Mouse (Mus musculus) hindbrain, embryonic 16.5 days (tissue): ENCODE measurements around the gene Fip1l1. TPM values are rescaled to one million over a fixed set of nuclear protein-coding genes. Genes with fewer than 3 reads are reported as not detected.

Experiments
- ATAC-seq: fragments of 200-750 bp; cut with Nextera tagmentation; 2 replicates; pipeline ENCODE4 v1.8.0; 2017; ENCODE audit warnings: moderate TSS enrichment, moderate library complexity
- H3K27ac ChIP-seq: fragments of 300-500 bp; sonication (generic); 2 replicates; pipeline ENCODE4 v1.5.1; 2014; ENCODE audit warnings: low read depth, mild to moderate bottlenecking, control low read depth, low read length, moderate library complexity
- H3K27me3 ChIP-seq: fragments of 300-500 bp; sonication (generic); replicated peaks from 2 replicates; pipeline ENCODE4 v1.6.1; 2014; ENCODE audit warnings: low read length; ENCODE audit not compliant: control insufficient read depth, insufficient read depth
- H3K36me3 ChIP-seq: fragments of 300-500 bp; sonication (generic); 2 replicates; pipeline ENCODE4 v1.6.1; 2014; ENCODE audit warnings: mild to moderate bottlenecking, low read length, moderate library complexity, mixed read lengths; ENCODE audit not compliant: control insufficient read depth, insufficient read depth
- H3K4me1 ChIP-seq: fragments of 300-500 bp; sonication (generic); 2 replicates; pipeline ENCODE4 v1.6.1; 2014; ENCODE audit warnings: low read depth, low read length; ENCODE audit not compliant: control insufficient read depth, insufficient read depth
- H3K4me2 ChIP-seq: fragments of 300-500 bp; sonication (generic); 2 replicates; pipeline ENCODE4 v1.6.1; 2014; ENCODE audit warnings: mild to moderate bottlenecking, low read length, control low read depth, moderate library complexity
- H3K4me3 ChIP-seq: fragments of 300-500 bp; sonication (generic); 2 replicates; pipeline ENCODE4 v1.5.1; 2014; ENCODE audit warnings: mild to moderate bottlenecking, low read length, control low read depth, moderate library complexity
- H3K9ac ChIP-seq: fragments of 300-500 bp; sonication (generic); 2 replicates; pipeline ENCODE4 v1.6.1; 2014; ENCODE audit warnings: low read depth, mild to moderate bottlenecking, control low read depth, low read length, moderate library complexity
- H3K9me3 ChIP-seq: fragments of 300-500 bp; sonication (generic); 2 replicates; pipeline ENCODE4 v1.6.1; 2014; ENCODE audit warnings: mild to moderate bottlenecking, low read length, moderate library complexity; ENCODE audit not compliant: control insufficient read depth
- WGBS: fragments of 180-500 bp; shearing (Covaris S2); extraction: QIAGEN DNeasy Blood & Tissue Kit; methylation state at CpG from one replicate; pipeline ENCODE4 v1.1.7; 2014; 5-methylcytosine and 5-hydroxymethylcytosine counted together
- polyA plus RNA-seq: library from polyadenylated mRNA; unstranded; fragments of >200 nt; fragmentation: Nextera tagmentation; extraction: Ambion mirVana; gene quantifications from 2 replicates; pipeline ENCODE4 v1.2.1, GENCODE M21; 2015

Gene Fip1l1
- polyA plus RNA-seq, 1 experiment from 2014 or later: 64.9 TPM

GRCm38 (mm10) chr5:74624385-74624784, 89.1 kb downstream of the Fip1l1 start:
- H3K9me3 ChIP-seq: no peaks in the 10 kb centered on the region
- H3K36me3 ChIP-seq: no peaks in the 10 kb centered on the region
- H3K4me1 ChIP-seq: no peaks in the 10 kb centered on the region
- H3K4me3 ChIP-seq: no peak overlapping the region
- 60% methylated on average over 5 of the region's 5 CpGs for WGBS
- H3K27me3 ChIP-seq: no peaks in the 10 kb centered on the region
- no peak overlapping the region for H3K9ac ChIP-seq
- H3K4me2 ChIP-seq: no peak overlapping the region
- no peak for ATAC-seq
- H3K27ac ChIP-seq: no peak overlapping the region

DNA sequence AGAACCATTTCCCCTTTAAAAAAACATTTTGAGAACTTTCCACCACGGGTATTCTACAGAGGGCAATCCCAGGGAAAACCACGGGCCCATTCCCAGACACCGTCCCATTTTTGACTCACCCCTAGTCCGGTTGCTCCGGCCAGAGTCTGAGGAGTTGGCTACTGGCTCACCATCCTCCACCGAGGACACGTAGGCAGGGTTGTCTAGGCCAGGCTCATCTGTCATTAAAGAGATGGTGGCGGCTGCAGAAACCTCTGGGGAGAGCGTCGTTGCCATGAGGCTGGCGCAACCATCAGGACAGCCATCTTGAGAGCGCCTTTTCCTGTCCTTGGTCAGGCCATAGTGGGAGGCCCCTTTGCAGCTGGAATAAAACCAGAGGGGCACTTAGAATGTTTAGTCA, 92.8 kb downstream of the Fip1l1 start:
- ATAC-seq: no peak
- no peaks in the 10 kb centered on the region for H3K36me3 ChIP-seq
- no peak overlapping the region for H3K4me3 ChIP-seq
- no peak overlapping the region for H3K4me2 ChIP-seq
- H3K27me3 ChIP-seq: no peaks in the 10 kb centered on the region
- H3K9me3 ChIP-seq: no peaks in the 10 kb centered on the region
- H3K27ac ChIP-seq: no peak overlapping the region
- WGBS: 89% methylated on average over 12 of the region's 12 CpGs
- no peak overlapping the region for H3K9ac ChIP-seq
- H3K4me1 ChIP-seq: peaks cover 3% of the 10 kb centered on the region; the same call in 1 of the 2 replicates

DNA sequence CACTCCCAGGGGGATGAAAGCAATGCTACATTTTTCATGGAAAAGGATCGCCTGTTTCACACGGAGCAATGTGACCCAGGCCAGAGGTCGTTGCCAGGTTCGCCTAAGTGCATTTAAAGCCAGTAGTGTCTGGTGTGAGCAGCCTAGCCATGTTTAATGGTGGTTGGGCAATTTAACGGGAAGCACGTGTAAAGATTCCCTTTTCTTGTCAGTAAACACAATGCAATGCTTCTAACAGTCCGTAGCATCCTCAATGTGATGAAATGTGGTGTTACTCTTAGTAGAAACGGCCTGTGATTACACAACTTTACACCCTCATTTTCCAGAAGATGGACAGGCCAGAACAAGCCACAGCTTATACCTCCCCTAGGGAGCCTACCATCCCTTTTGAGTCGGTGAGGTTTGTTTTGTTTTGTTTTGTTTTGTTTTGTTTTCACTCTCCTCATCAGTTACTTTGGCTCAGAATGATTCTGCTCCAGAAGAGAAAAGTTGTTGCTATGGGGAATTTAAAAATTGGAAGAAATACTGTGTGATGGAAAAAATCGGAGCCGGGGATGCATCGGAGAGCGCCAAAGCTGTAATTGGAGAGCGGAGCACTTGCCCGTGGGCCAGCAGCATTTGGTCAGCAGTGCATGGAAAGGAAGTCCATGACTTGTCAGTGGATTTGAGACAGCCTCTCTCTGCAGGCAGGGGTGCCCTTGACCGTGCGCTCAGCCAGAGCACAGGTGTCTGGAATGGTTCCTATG, 97.3 kb downstream of the Fip1l1 start:
- Histone ChIP-seq H3K4me2 (no peak overlapping the region), H3K27ac (no peak overlapping the region)
- 53% methylated on average over 17 of the region's 17 CpGs for WGBS

GRCm38 (mm10) chr5:74633453-74633852, 98.2 kb downstream of the Fip1l1 start:
- H3K9me3 ChIP-seq: no peaks in the 10 kb centered on the region
- ATAC-seq: no peak
- no peak overlapping the region for H3K4me3 ChIP-seq
- H3K27me3 ChIP-seq: no peaks in the 10 kb centered on the region
- H3K9ac ChIP-seq: no peak overlapping the region
- WGBS: 72% methylated on average over 6 of the region's 6 CpGs
- no peaks in the 10 kb centered on the region for H3K36me3 ChIP-seq
- peaks cover 4% of the 10 kb centered on the region; the same call in 1 of the 2 replicates for H3K4me1 ChIP-seq
- H3K4me2 ChIP-seq: no peak overlapping the region
- no peak overlapping the region for H3K27ac ChIP-seq

More for the DNA sequence above, 97.3 kb downstream of the Fip1l1 start:
- Histone ChIP-seq H3K27me3 (no peaks in the 10 kb centered on the region), H3K4me1 (peaks cover 4% of the 10 kb centered on the region; the same call in 1 of the 2 replicates), H3K9me3 (no peaks in the 10 kb centered on the region), H3K4me3 (no peak overlapping the region), H3K9ac (no peak overlapping the region), H3K36me3 (no peaks in the 10 kb centered on the region)
- peak; percentile 60; the same call in 1 of the 2 replicates for ATAC-seq

DNA sequence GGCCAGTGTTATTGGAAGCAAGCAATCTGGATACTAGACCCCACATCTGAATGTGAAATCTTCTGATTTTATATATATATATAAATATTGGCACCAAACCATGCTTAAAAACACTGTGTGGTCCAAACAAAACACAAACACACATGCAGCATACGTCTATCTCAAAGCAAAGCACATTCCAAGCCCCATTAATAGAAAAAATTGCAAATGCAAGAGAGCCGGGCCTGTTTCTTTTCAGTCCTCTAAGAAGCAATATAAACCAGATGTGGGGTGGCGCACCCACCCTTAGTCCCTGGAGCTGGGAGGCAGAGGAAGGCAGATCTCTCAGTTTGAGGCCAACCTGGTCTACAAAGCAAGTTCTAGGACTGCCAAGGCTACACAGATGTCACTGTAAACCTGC, 99.1 kb downstream of the Fip1l1 start:
- Histone ChIP-seq H3K9me3 (no peaks in the 10 kb centered on the region), H3K4me2 (no peak overlapping the region)

GRCm38 (mm10) chr5:74639516-74639915, 104.3 kb downstream of the Fip1l1 start:
- Histone ChIP-seq H3K4me3 (no peak overlapping the region), H3K27me3 (no peaks in the 10 kb centered on the region), H3K27ac (no peak overlapping the region), H3K9me3 (no peaks in the 10 kb centered on the region), H3K4me1 (no peaks in the 10 kb centered on the region), H3K9ac (no peak overlapping the region), H3K36me3 (no peaks in the 10 kb centered on the region), H3K4me2 (no peak overlapping the region)
- no peak for ATAC-seq
- WGBS: 93% methylated on average over 6 of the region's 6 CpGs

More for the DNA sequence above, 99.1 kb downstream of the Fip1l1 start:
- Histone ChIP-seq H3K4me1 (peaks cover 4% of the 10 kb centered on the region; the same call in 1 of the 2 replicates), H3K4me3 (no peak overlapping the region), H3K27ac (no peak overlapping the region), H3K9ac (no peak overlapping the region), H3K27me3 (no peaks in the 10 kb centered on the region), H3K36me3 (no peaks in the 10 kb centered on the region)
- WGBS: 85% methylated on average over 3 of the region's 3 CpGs
- no peak for ATAC-seq

DNA sequence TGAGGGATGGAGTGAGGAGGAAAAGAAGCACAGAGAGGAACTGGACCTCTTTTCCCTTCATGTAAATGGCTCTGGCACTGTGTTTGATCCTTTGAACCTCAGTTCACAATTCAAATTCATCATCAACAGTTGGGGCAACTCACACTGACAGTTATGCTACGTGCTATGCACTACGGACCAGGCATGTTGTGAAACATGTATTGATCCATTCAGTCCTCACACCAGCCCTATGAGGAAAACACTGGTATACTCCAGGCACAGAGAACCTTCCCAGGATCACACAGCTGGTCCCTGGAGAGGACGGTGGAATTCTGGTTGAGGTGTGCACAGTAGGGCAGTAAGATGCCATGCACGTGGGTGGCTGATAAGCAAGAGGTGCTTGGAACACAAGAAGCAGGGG, 105.3 kb downstream of the Fip1l1 start:
- no peaks in the 10 kb centered on the region for H3K9me3 ChIP-seq
- H3K4me2 ChIP-seq: no peak overlapping the region
- 91% methylated on average over 4 of the region's 4 CpGs for WGBS
- no peaks in the 10 kb centered on the region for H3K4me1 ChIP-seq
- no peaks in the 10 kb centered on the region for H3K27me3 ChIP-seq
- H3K9ac ChIP-seq: no peak overlapping the region
- no peak for ATAC-seq
- no peak overlapping the region for H3K27ac ChIP-seq
- H3K4me3 ChIP-seq: no peak overlapping the region
- H3K36me3 ChIP-seq: no peaks in the 10 kb centered on the region

DNA sequence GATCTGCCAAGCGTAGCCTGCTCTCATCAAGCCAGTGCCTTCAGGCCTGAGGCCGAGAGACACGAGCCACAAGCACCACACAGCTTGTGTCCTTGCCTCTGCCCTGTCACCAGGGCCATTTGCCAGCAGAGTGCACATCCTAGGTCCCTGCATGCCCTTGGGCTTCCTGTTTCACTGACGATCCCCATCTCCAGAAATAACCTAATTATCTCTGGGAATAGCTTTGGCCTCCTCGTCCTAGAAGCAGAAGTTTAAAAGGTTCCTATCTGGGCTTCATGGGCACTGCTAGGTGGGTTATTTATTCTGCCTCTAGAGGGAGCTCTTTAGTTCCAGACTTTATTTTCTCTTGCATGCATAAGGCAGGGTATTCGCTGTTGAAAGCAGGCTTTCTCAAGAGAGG, 105.8 kb downstream of the Fip1l1 start:
- H3K27ac ChIP-seq: no peak overlapping the region
- no peaks in the 10 kb centered on the region for H3K4me1 ChIP-seq
- no peak overlapping the region for H3K4me3 ChIP-seq
- no peak overlapping the region for H3K4me2 ChIP-seq
- WGBS: 49% methylated on average over 6 of the region's 6 CpGs
- no peaks in the 10 kb centered on the region for H3K36me3 ChIP-seq
- H3K9ac ChIP-seq: no peak overlapping the region
- peak; percentile 50; the same call in 1 of the 2 replicates for ATAC-seq
- no peaks in the 10 kb centered on the region for H3K9me3 ChIP-seq
- no peaks in the 10 kb centered on the region for H3K27me3 ChIP-seq

- no peak for ATAC-seq
- 80% methylated on average over 2 of the region's 2 CpGs for WGBS
- H3K9me3 ChIP-seq: no peaks in the 10 kb centered on the region
- H3K9ac ChIP-seq: no peak overlapping the region
- no peak overlapping the region for H3K27ac ChIP-seq
- H3K4me1 ChIP-seq: no peaks in the 10 kb centered on the region
- H3K27me3 ChIP-seq: no peaks in the 10 kb centered on the region
- H3K4me2 ChIP-seq: no peak overlapping the region
- no peak overlapping the region for H3K4me3 ChIP-seq
- H3K36me3 ChIP-seq: no peaks in the 10 kb centered on the region
Measured at GRCm38 (mm10) chr5:74642291-74642690, 107.0 kb downstream of the Fip1l1 start.
